Mouse (Mus musculus): ENCODE measurements at regions not wholly inside any gene's neighbourhood (a gene's known extent, or its start where the extent isn't known, plus 50 kb on each side); places are given as distances from the start of the nearest gene placed in this dataset.

GRCm38 (mm10) chr10:8088737-8089136 is 132.7 kb upstream of the Tab2 start:
- Histone ChIP-seq H3K9ac (ENCODE audit: low read depth, low read length) (no peak overlapping the region), H3K4me2 (ENCODE audit: low read depth, low read length) (no peak overlapping the region), H3K9me3 (ENCODE audit: control insufficient read depth, low read length) (no peaks in the 10 kb centered on the region), H3K4me1 (ENCODE audit: control insufficient read depth, insufficient read depth, low read length) (peaks cover 10% of the 10 kb centered on the region; the same call in 1 of the 2 replicates), H3K27ac (replicated peaks; ENCODE audit: low read depth, low read length) (no peak overlapping the region), H3K4me3 (ENCODE audit: low read depth, low read length) (no peak overlapping the region), H3K27me3 (replicated peaks; ENCODE audit: control insufficient read depth, insufficient read depth, low read length) (no peaks in the 10 kb centered on the region), H3K36me3 (ENCODE audit: control insufficient read depth, insufficient read depth, low read length) (no peaks in the 10 kb centered on the region)
- 69% methylated on average over 3 of the region's 3 CpGs for WGBS
- DNase-seq (ENCODE audit: low spot score) (no peak), ATAC-seq (ENCODE audit: low read depth) (no peak)

DNA sequence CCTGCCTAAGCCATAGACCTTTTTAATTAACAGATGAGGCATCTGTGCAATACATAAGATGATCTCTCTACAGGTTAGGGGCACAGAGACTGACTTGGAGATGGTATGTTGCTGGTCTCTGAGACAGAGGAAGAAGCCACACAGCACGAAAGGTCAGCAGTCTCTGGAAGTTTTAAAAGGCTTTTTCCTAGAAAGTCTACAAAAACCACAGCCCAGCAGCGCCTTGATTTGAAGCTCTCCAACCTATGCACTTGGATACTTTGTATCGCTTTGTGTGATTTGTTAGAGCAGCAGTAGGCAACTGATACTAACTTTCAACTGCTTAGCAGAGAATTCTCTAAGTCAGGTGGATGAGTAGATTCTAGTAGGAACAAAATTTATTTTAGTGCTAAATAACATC is 132.3 kb upstream of the Tab2 start:
- Histone ChIP-seq H3K9ac (ENCODE audit: low read depth, low read length) (no peak overlapping the region), H3K4me2 (ENCODE audit: low read depth, low read length) (no peak overlapping the region), H3K4me1 (ENCODE audit: control insufficient read depth, insufficient read depth, low read length) (peaks cover 10% of the 10 kb centered on the region; the same call in 1 of the 2 replicates), H3K27me3 (replicated peaks; ENCODE audit: control insufficient read depth, insufficient read depth, low read length) (no peaks in the 10 kb centered on the region), H3K36me3 (ENCODE audit: control insufficient read depth, insufficient read depth, low read length) (no peaks in the 10 kb centered on the region), H3K9me3 (ENCODE audit: control insufficient read depth, low read length) (no peaks in the 10 kb centered on the region), H3K4me3 (ENCODE audit: low read depth, low read length) (no peak overlapping the region), H3K27ac (replicated peaks; ENCODE audit: low read depth, low read length) (no peak overlapping the region)
- ATAC-seq (ENCODE audit: low read depth) (no peak), DNase-seq (ENCODE audit: low spot score) (no peak)
- 93% methylated on average over 3 of the region's 3 CpGs for WGBS

DNA sequence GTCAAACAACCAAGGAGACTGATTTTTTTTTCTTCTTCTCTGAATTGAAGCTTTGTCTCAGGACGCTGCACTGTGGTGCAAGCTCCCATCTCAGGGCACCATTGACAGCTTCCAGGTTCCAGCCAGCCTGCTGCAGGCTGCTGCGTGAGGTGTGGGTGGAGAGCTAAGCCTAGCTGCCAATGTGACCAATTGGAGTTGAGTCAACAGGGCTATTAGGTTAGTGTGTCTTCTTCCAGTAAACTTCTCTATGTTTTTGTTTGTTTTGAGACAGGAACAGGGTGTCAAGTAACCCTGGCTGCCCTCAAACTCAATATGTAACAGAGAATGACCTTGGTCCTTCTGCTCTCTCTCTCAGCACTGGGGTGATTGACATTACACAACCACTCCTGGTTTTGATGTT is 131.1 kb upstream of the Tab2 start:
- H3K4me3 ChIP-seq (ENCODE audit: low read depth, low read length): no peak overlapping the region
- H3K27ac ChIP-seq (replicated peaks; ENCODE audit: low read depth, low read length): no peak overlapping the region
- 23% methylated on average over 2 of the region's 2 CpGs for WGBS
- H3K9me3 ChIP-seq (ENCODE audit: control insufficient read depth, low read length): no peaks in the 10 kb centered on the region
- no peak overlapping the region for H3K9ac ChIP-seq (ENCODE audit: low read depth, low read length)
- H3K36me3 ChIP-seq (ENCODE audit: control insufficient read depth, insufficient read depth, low read length): no peaks in the 10 kb centered on the region
- peaks cover 10% of the 10 kb centered on the region; the same call in 1 of the 2 replicates for H3K4me1 ChIP-seq (ENCODE audit: control insufficient read depth, insufficient read depth, low read length)
- no peaks in the 10 kb centered on the region for H3K27me3 ChIP-seq (replicated peaks; ENCODE audit: control insufficient read depth, insufficient read depth, low read length)
- peak; percentile 41 for DNase-seq (ENCODE audit: low spot score)
- 0 out of 2 replicates have a peak, but pooled peaks have one; percentile 60 for ATAC-seq (ENCODE audit: low read depth)
- H3K4me2 ChIP-seq (ENCODE audit: low read depth, low read length): no peak overlapping the region

GRCm38 (mm10) chr10:8086442-8086841 is 130.4 kb upstream of the Tab2 start:
- Histone ChIP-seq H3K36me3 (ENCODE audit: control insufficient read depth, insufficient read depth, low read length) (no peaks in the 10 kb centered on the region), H3K27ac (replicated peaks; ENCODE audit: low read depth, low read length) (no peak overlapping the region), H3K4me3 (ENCODE audit: low read depth, low read length) (no peak overlapping the region), H3K4me1 (ENCODE audit: control insufficient read depth, insufficient read depth, low read length) (peaks cover 3% of the 10 kb centered on the region; the same call in 1 of the 2 replicates), H3K4me2 (ENCODE audit: low read depth, low read length) (no peak overlapping the region), H3K9ac (ENCODE audit: low read depth, low read length) (no peak overlapping the region), H3K9me3 (ENCODE audit: control insufficient read depth, low read length) (no peaks in the 10 kb centered on the region), H3K27me3 (replicated peaks; ENCODE audit: control insufficient read depth, insufficient read depth, low read length) (no peaks in the 10 kb centered on the region)
- 60% methylated on average over 4 of the region's 4 CpGs for WGBS
- no peak for DNase-seq (ENCODE audit: low spot score)
- ATAC-seq (ENCODE audit: low read depth): no peak

DNA sequence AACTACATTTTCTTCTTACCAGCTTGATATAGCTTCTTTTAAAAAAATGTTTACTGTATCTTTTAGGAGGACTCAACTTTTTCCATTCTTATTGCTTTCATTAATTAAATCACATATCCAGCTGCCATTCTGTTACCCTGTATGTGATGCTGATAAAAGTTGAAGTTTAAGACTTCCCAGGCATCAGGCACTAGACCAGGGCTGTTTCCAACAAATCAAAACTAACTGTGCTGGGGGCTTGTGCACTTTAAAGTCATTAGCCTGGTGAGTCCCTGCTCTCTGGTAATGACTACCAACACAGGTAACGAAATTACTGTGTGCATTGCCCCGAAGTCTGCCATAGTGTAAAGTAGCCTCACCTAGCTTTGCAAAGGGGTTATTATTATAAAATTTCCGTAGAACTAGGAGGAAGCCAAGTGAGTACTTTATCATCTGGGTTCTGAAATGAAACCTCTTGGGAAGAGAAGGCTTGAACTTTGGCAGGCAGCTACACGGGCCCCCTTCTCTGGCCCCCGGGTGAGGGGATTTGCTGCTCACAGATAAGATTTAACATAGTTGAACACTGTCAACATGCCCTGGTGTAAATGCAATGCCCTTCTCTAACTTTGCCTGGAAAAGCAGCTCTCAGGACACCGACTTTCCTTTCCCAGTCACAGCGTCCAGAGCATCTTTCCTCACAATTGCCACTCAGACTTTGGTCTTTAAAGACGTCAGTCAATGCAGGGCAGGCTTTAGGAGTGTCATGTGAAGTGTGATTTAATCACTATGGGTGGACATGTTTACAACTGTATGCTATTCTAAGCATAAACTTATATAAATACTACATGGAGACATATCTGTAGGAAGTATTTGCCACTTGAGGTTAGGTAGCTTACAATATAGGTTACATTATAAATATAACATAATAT is 122.1 kb upstream of the Tab2 start:
- H3K4me3 ChIP-seq (ENCODE audit: low read depth, low read length): no peak overlapping the region
- DNase-seq (ENCODE audit: low spot score) (no peak), ATAC-seq (ENCODE audit: low read depth) (no peak)
- H3K4me2 ChIP-seq (ENCODE audit: low read depth, low read length): no peak overlapping the region
- H3K9me3 ChIP-seq (ENCODE audit: control insufficient read depth, low read length): no peaks in the 10 kb centered on the region
- no peak overlapping the region for H3K27ac ChIP-seq (replicated peaks; ENCODE audit: low read depth, low read length)
- no peaks in the 10 kb centered on the region for H3K27me3 ChIP-seq (replicated peaks; ENCODE audit: control insufficient read depth, insufficient read depth, low read length)
- H3K4me1 ChIP-seq (ENCODE audit: control insufficient read depth, insufficient read depth, low read length): no peaks in the 10 kb centered on the region
- no peak overlapping the region for H3K9ac ChIP-seq (ENCODE audit: low read depth, low read length)
- H3K36me3 ChIP-seq (ENCODE audit: control insufficient read depth, insufficient read depth, low read length): no peaks in the 10 kb centered on the region
- 69% methylated on average over 8 of the region's 8 CpGs for WGBS

GRCm38 (mm10) chr10:8072463-8072862 is 116.4 kb upstream of the Tab2 start:
- H3K27me3 ChIP-seq (replicated peaks; ENCODE audit: control insufficient read depth, insufficient read depth, low read length): no peaks in the 10 kb centered on the region
- H3K9me3 ChIP-seq (ENCODE audit: control insufficient read depth, low read length): no peaks in the 10 kb centered on the region
- peaks cover 6% of the 10 kb centered on the region; the same call in 1 of the 2 replicates for H3K4me1 ChIP-seq (ENCODE audit: control insufficient read depth, insufficient read depth, low read length)
- no peaks in the 10 kb centered on the region for H3K36me3 ChIP-seq (ENCODE audit: control insufficient read depth, insufficient read depth, low read length)
- no peak overlapping the region for H3K27ac ChIP-seq (replicated peaks; ENCODE audit: low read depth, low read length)
- DNase-seq (ENCODE audit: low spot score) (no peak), ATAC-seq (ENCODE audit: low read depth) (no peak)
- H3K9ac ChIP-seq (ENCODE audit: low read depth, low read length): no peak overlapping the region
- no peak overlapping the region for H3K4me3 ChIP-seq (ENCODE audit: low read depth, low read length)
- WGBS: 79% methylated on average over 1 of the region's 1 CpGs
- H3K4me2 ChIP-seq (ENCODE audit: low read depth, low read length): no peak overlapping the region

- H3K4me1 ChIP-seq (ENCODE audit: control insufficient read depth, insufficient read depth, low read length): peaks cover 6% of the 10 kb centered on the region; the same call in 1 of the 2 replicates
- no peak overlapping the region for H3K4me3 ChIP-seq (ENCODE audit: low read depth, low read length)
- no peaks in the 10 kb centered on the region for H3K36me3 ChIP-seq (ENCODE audit: control insufficient read depth, insufficient read depth, low read length)
- no peak overlapping the region for H3K9ac ChIP-seq (ENCODE audit: low read depth, low read length)
- H3K27me3 ChIP-seq (replicated peaks; ENCODE audit: control insufficient read depth, insufficient read depth, low read length): no peaks in the 10 kb centered on the region
- no peaks in the 10 kb centered on the region for H3K9me3 ChIP-seq (ENCODE audit: control insufficient read depth, low read length)
- no peak for ATAC-seq (ENCODE audit: low read depth)
- no peak overlapping the region for H3K4me2 ChIP-seq (ENCODE audit: low read depth, low read length)
- 66% methylated on average over 3 of the region's 3 CpGs for WGBS
- H3K27ac ChIP-seq (replicated peaks; ENCODE audit: low read depth, low read length): no peak overlapping the region
- DNase-seq (ENCODE audit: low spot score): no peak
Measured at GRCm38 (mm10) chr10:8071858-8072257, 115.8 kb upstream of the Tab2 start.

- H3K27me3 ChIP-seq (replicated peaks; ENCODE audit: control insufficient read depth, insufficient read depth, low read length): no peaks in the 10 kb centered on the region
- H3K4me1 ChIP-seq (ENCODE audit: control insufficient read depth, insufficient read depth, low read length): peaks cover 6% of the 10 kb centered on the region; the same call in 1 of the 2 replicates
- WGBS: 43% methylated on average over 2 of the region's 2 CpGs
- DNase-seq (ENCODE audit: low spot score) (no peak), ATAC-seq (ENCODE audit: low read depth) (no peak)
- no peak overlapping the region for H3K9ac ChIP-seq (ENCODE audit: low read depth, low read length)
- H3K9me3 ChIP-seq (ENCODE audit: control insufficient read depth, low read length): no peaks in the 10 kb centered on the region
- H3K27ac ChIP-seq (replicated peaks; ENCODE audit: low read depth, low read length): no peak overlapping the region
- no peak overlapping the region for H3K4me3 ChIP-seq (ENCODE audit: low read depth, low read length)
- no peaks in the 10 kb centered on the region for H3K36me3 ChIP-seq (ENCODE audit: control insufficient read depth, insufficient read depth, low read length)
- H3K4me2 ChIP-seq (ENCODE audit: low read depth, low read length): no peak overlapping the region
Measured at GRCm38 (mm10) chr10:8070472-8070871, 114.4 kb upstream of the Tab2 start.

DNA sequence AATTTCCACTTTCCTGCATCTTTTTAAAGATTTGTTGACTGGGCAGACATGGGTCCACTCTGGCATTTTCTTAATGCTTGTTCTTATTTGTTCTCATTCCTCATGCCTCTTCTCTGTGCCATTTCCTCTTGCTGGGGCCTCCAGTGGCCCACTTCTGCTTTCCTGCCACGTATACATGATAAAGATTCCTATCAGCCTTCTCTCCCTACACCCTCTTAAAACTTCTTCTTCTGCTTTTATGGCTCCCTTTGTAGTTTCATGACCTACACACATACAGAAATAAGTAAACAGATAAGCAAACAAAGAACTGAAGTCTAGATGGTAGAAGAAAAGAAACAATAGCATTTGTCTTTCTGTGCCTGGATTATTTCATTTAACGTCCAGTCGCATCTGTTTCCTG is 110.9 kb upstream of the Tab2 start:
- Histone ChIP-seq H3K36me3 (ENCODE audit: control insufficient read depth, insufficient read depth, low read length) (no peaks in the 10 kb centered on the region), H3K27me3 (replicated peaks; ENCODE audit: control insufficient read depth, insufficient read depth, low read length) (no peaks in the 10 kb centered on the region), H3K4me2 (ENCODE audit: low read depth, low read length) (no peak overlapping the region), H3K4me1 (ENCODE audit: control insufficient read depth, insufficient read depth, low read length) (peaks cover 6% of the 10 kb centered on the region; the same call in 1 of the 2 replicates), H3K4me3 (ENCODE audit: low read depth, low read length) (no peak overlapping the region), H3K9ac (ENCODE audit: low read depth, low read length) (no peak overlapping the region), H3K9me3 (ENCODE audit: control insufficient read depth, low read length) (no peaks in the 10 kb centered on the region), H3K27ac (replicated peaks; ENCODE audit: low read depth, low read length) (no peak overlapping the region)
- ATAC-seq (ENCODE audit: low read depth): no peak
- no peak for DNase-seq (ENCODE audit: low spot score)
- 81% methylated on average over 3 of the region's 3 CpGs for WGBS

Data from embryonic facial prominence, embryonic 14.5 days (tissue).